Mouse (Mus musculus): ENCODE measurements at regions not wholly inside any gene's neighbourhood (a gene's known extent, or its start where the extent isn't known, plus 50 kb on each side); places are given as distances from the start of the nearest gene placed in this dataset.

GRCm38 (mm10) chr1:61198549-61199062 is 220.9 kb downstream of the Icos start:
- Histone ChIP-seq H3K27ac (ENCODE audit: low read length) (no peak overlapping the region), H3K4me2 (replicated peaks; ENCODE audit: low read depth, low read length) (no peak overlapping the region), H3K27me3 (ENCODE audit: insufficient read depth, low read length) (no peaks in the 10 kb centered on the region), H3K9ac (replicated peaks; ENCODE audit: low read length) (no peak overlapping the region), H3K9me3 (ENCODE audit: low read length) (no peaks in the 10 kb centered on the region), H3K4me3 (ENCODE audit: low read length) (no peak overlapping the region), H3K4me1 (ENCODE audit: insufficient read depth, low read length) (peaks cover 12% of the 10 kb centered on the region), H3K36me3 (ENCODE audit: insufficient read depth, low read length) (no peaks in the 10 kb centered on the region)
- ATAC-seq (ENCODE audit: low FRiP score, low TSS enrichment): no peak
- WGBS: 85% methylated on average over 3 of the region's 3 CpGs

GRCm38 (mm10) chr1:61201006-61201405 is 223.3 kb downstream of the Icos start:
- 84% methylated on average over 2 of the region's 2 CpGs for WGBS
- Histone ChIP-seq H3K27me3 (ENCODE audit: insufficient read depth, low read length) (no peaks in the 10 kb centered on the region), H3K36me3 (ENCODE audit: insufficient read depth, low read length) (no peaks in the 10 kb centered on the region), H3K9me3 (ENCODE audit: low read length) (no peaks in the 10 kb centered on the region), H3K4me2 (replicated peaks; ENCODE audit: low read depth, low read length) (no peak overlapping the region), H3K4me3 (ENCODE audit: low read length) (no peak overlapping the region), H3K27ac (ENCODE audit: low read length) (no peak overlapping the region), H3K4me1 (ENCODE audit: insufficient read depth, low read length) (peaks cover 15% of the 10 kb centered on the region), H3K9ac (replicated peaks; ENCODE audit: low read length) (no peak overlapping the region)
- no peak for ATAC-seq (ENCODE audit: low FRiP score, low TSS enrichment)

GRCm38 (mm10) chr1:61202079-61202478 is 224.4 kb downstream of the Icos start:
- Histone ChIP-seq H3K9me3 (ENCODE audit: low read length) (no peaks in the 10 kb centered on the region), H3K4me2 (replicated peaks; ENCODE audit: low read depth, low read length) (no peak overlapping the region), H3K9ac (replicated peaks; ENCODE audit: low read length) (no peak overlapping the region), H3K27me3 (ENCODE audit: insufficient read depth, low read length) (no peaks in the 10 kb centered on the region), H3K4me3 (ENCODE audit: low read length) (no peak overlapping the region), H3K27ac (ENCODE audit: low read length) (no peak overlapping the region), H3K4me1 (ENCODE audit: insufficient read depth, low read length) (peaks cover 15% of the 10 kb centered on the region), H3K36me3 (ENCODE audit: insufficient read depth, low read length) (no peaks in the 10 kb centered on the region)
- ATAC-seq (ENCODE audit: low FRiP score, low TSS enrichment): peak; percentile 67; the same call in 1 of the 2 replicates
- 36% methylated on average over 3 of the region's 3 CpGs for WGBS

GRCm38 (mm10) chr1:61203170-61203569 is 225.4 kb downstream of the Icos start:
- peak; percentile 85 for ATAC-seq (ENCODE audit: low FRiP score, low TSS enrichment)
- no peak overlapping the region for H3K4me3 ChIP-seq (ENCODE audit: low read length)
- no peak overlapping the region; the same call in 1 of the 2 replicates for H3K9ac ChIP-seq (replicated peaks; ENCODE audit: low read length)
- no peaks in the 10 kb centered on the region for H3K27me3 ChIP-seq (ENCODE audit: insufficient read depth, low read length)
- no peaks in the 10 kb centered on the region for H3K9me3 ChIP-seq (ENCODE audit: low read length)
- no peak overlapping the region for H3K27ac ChIP-seq (ENCODE audit: low read length)
- 16% methylated on average over 15 of the region's 15 CpGs for WGBS
- peak overlapping the region; percentile 42 for H3K4me2 ChIP-seq (replicated peaks; ENCODE audit: low read depth, low read length)
- no peaks in the 10 kb centered on the region for H3K36me3 ChIP-seq (ENCODE audit: insufficient read depth, low read length)
- peaks cover 15% of the 10 kb centered on the region for H3K4me1 ChIP-seq (ENCODE audit: insufficient read depth, low read length)

GRCm38 (mm10) chr1:61203612-61204011 is 225.9 kb downstream of the Icos start:
- no peak overlapping the region; the same call in 1 of the 2 replicates for H3K9ac ChIP-seq (replicated peaks; ENCODE audit: low read length)
- H3K4me2 ChIP-seq (replicated peaks; ENCODE audit: low read depth, low read length): peak overlapping the region; percentile 42
- H3K4me1 ChIP-seq (ENCODE audit: insufficient read depth, low read length): peaks cover 15% of the 10 kb centered on the region
- H3K27ac ChIP-seq (ENCODE audit: low read length): no peak overlapping the region
- no peaks in the 10 kb centered on the region for H3K36me3 ChIP-seq (ENCODE audit: insufficient read depth, low read length)
- no peaks in the 10 kb centered on the region for H3K27me3 ChIP-seq (ENCODE audit: insufficient read depth, low read length)
- 24% methylated on average over 6 of the region's 6 CpGs for WGBS
- 0 out of 2 replicates have a peak, but pooled peaks have one; percentile 57 for ATAC-seq (ENCODE audit: low FRiP score, low TSS enrichment)
- no peak overlapping the region for H3K4me3 ChIP-seq (ENCODE audit: low read length)
- H3K9me3 ChIP-seq (ENCODE audit: low read length): no peaks in the 10 kb centered on the region

GRCm38 (mm10) chr1:61205137-61205536 is 227.4 kb downstream of the Icos start:
- H3K36me3 ChIP-seq (ENCODE audit: insufficient read depth, low read length): no peaks in the 10 kb centered on the region
- ATAC-seq (ENCODE audit: low FRiP score, low TSS enrichment): no peak
- peaks cover 15% of the 10 kb centered on the region for H3K4me1 ChIP-seq (ENCODE audit: insufficient read depth, low read length)
- H3K4me2 ChIP-seq (replicated peaks; ENCODE audit: low read depth, low read length): no peak overlapping the region
- H3K9ac ChIP-seq (replicated peaks; ENCODE audit: low read length): no peak overlapping the region
- WGBS: 83% methylated on average over 5 of the region's 5 CpGs
- H3K27ac ChIP-seq (ENCODE audit: low read length): no peak overlapping the region
- no peaks in the 10 kb centered on the region for H3K9me3 ChIP-seq (ENCODE audit: low read length)
- H3K4me3 ChIP-seq (ENCODE audit: low read length): no peak overlapping the region
- no peaks in the 10 kb centered on the region for H3K27me3 ChIP-seq (ENCODE audit: insufficient read depth, low read length)

- Histone ChIP-seq H3K9ac (replicated peaks; ENCODE audit: low read length) (no peak overlapping the region), H3K4me1 (ENCODE audit: insufficient read depth, low read length) (peaks cover 15% of the 10 kb centered on the region), H3K27me3 (ENCODE audit: insufficient read depth, low read length) (no peaks in the 10 kb centered on the region), H3K27ac (ENCODE audit: low read length) (no peak overlapping the region), H3K36me3 (ENCODE audit: insufficient read depth, low read length) (no peaks in the 10 kb centered on the region), H3K4me3 (ENCODE audit: low read length) (no peak overlapping the region), H3K9me3 (ENCODE audit: low read length) (no peaks in the 10 kb centered on the region), H3K4me2 (replicated peaks; ENCODE audit: low read depth, low read length) (no peak overlapping the region)
- 82% methylated on average over 6 of the region's 6 CpGs for WGBS
- ATAC-seq (ENCODE audit: low FRiP score, low TSS enrichment): no peak
These were observed 229.2 kb downstream of the Icos start for GRCm38 (mm10) chr1:61206861-61207380.

- H3K4me1 ChIP-seq (ENCODE audit: insufficient read depth, low read length): peaks cover 5% of the 10 kb centered on the region
- 83% methylated on average over 1 of the region's 1 CpGs for WGBS
- H3K4me2 ChIP-seq (replicated peaks; ENCODE audit: low read depth, low read length): no peak overlapping the region
- H3K27ac ChIP-seq (ENCODE audit: low read length): no peak overlapping the region
- no peak for ATAC-seq (ENCODE audit: low FRiP score, low TSS enrichment)
- no peaks in the 10 kb centered on the region for H3K9me3 ChIP-seq (ENCODE audit: low read length)
- H3K4me3 ChIP-seq (ENCODE audit: low read length): no peak overlapping the region
- no peak overlapping the region for H3K9ac ChIP-seq (replicated peaks; ENCODE audit: low read length)
- H3K36me3 ChIP-seq (ENCODE audit: insufficient read depth, low read length): no peaks in the 10 kb centered on the region
- no peaks in the 10 kb centered on the region for H3K27me3 ChIP-seq (ENCODE audit: insufficient read depth, low read length)
These were observed 230.7 kb downstream of the Icos start for GRCm38 (mm10) chr1:61208386-61208785.

- no peaks in the 10 kb centered on the region for H3K27me3 ChIP-seq (ENCODE audit: insufficient read depth, low read length)
- no peak for ATAC-seq (ENCODE audit: low FRiP score, low TSS enrichment)
- H3K9ac ChIP-seq (replicated peaks; ENCODE audit: low read length): no peak overlapping the region
- no peak overlapping the region for H3K4me2 ChIP-seq (replicated peaks; ENCODE audit: low read depth, low read length)
- no peak overlapping the region for H3K27ac ChIP-seq (ENCODE audit: low read length)
- no peaks in the 10 kb centered on the region for H3K9me3 ChIP-seq (ENCODE audit: low read length)
- H3K4me1 ChIP-seq (ENCODE audit: insufficient read depth, low read length): no peaks in the 10 kb centered on the region
- H3K4me3 ChIP-seq (ENCODE audit: low read length): no peak overlapping the region
- WGBS: 48% methylated on average over 1 of the region's 1 CpGs
- no peaks in the 10 kb centered on the region for H3K36me3 ChIP-seq (ENCODE audit: insufficient read depth, low read length)
These were observed 243.4 kb downstream of the Icos start for GRCm38 (mm10) chr1:61221131-61221530.

- WGBS: 43% methylated on average over 4 of the region's 4 CpGs
- Histone ChIP-seq H3K4me2 (replicated peaks; ENCODE audit: low read depth, low read length) (no peak overlapping the region), H3K9ac (replicated peaks; ENCODE audit: low read length) (no peak overlapping the region), H3K4me1 (ENCODE audit: insufficient read depth, low read length) (peaks cover 5% of the 10 kb centered on the region), H3K27ac (ENCODE audit: low read length) (no peak overlapping the region), H3K27me3 (ENCODE audit: insufficient read depth, low read length) (no peaks in the 10 kb centered on the region), H3K9me3 (ENCODE audit: low read length) (no peaks in the 10 kb centered on the region), H3K36me3 (ENCODE audit: insufficient read depth, low read length) (no peaks in the 10 kb centered on the region), H3K4me3 (ENCODE audit: low read length) (no peak overlapping the region)
- no peak for ATAC-seq (ENCODE audit: low FRiP score, low TSS enrichment)
These were observed 251.2 kb downstream of the Icos start for GRCm38 (mm10) chr1:61228942-61229341.

All from kidney, embryonic 16.5 days (tissue).